Mouse (Mus musculus) embryonic facial prominence, embryonic 14.5 days (tissue): ENCODE results near the gene Isg20l2. TPM values are rescaled to one million over a fixed set of nuclear protein-coding genes. Genes with fewer than 3 reads are reported as not detected.

ENCODE experiments used
- ATAC-seq: fragments of 200-750 bp; cut with Nextera tagmentation; 2 replicates; pipeline ENCODE4 v1.8.0; 2017; ENCODE audit warnings: low read depth, moderate number of reproducible peaks, moderate TSS enrichment
- DNase-seq: peaks from one replicate; pipeline ENCODE4 v3.0.0-alpha.2; 2015; ENCODE audit warnings: low spot score
- H3K27ac ChIP-seq: fragments of 300-500 bp; sonication (generic); replicated peaks from 2 replicates; pipeline ENCODE4 v1.5.1; 2014; ENCODE audit warnings: low read depth, mild to moderate bottlenecking, low read length, moderate library complexity
- H3K27me3 ChIP-seq: fragments of 300-500 bp; sonication (generic); replicated peaks from 2 replicates; pipeline ENCODE4 v1.6.1; 2014; ENCODE audit warnings: low read length; ENCODE audit not compliant: control insufficient read depth, insufficient read depth
- H3K36me3 ChIP-seq: fragments of 300-500 bp; sonication (generic); 2 replicates; pipeline ENCODE4 v1.6.1; 2014; ENCODE audit warnings: low read length, mixed read lengths; ENCODE audit not compliant: control insufficient read depth, insufficient read depth
- H3K4me1 ChIP-seq: fragments of 300-500 bp; sonication (generic); 2 replicates; pipeline ENCODE4 v1.6.1; 2014; ENCODE audit warnings: antibody characterized with exemption, low read length; ENCODE audit not compliant: control insufficient read depth, insufficient read depth
- H3K4me2 ChIP-seq: fragments of 300-500 bp; sonication (generic); 2 replicates; pipeline ENCODE4 v1.6.1; 2014; ENCODE audit warnings: low read depth, mild to moderate bottlenecking, low read length, moderate library complexity, mixed read lengths
- H3K4me3 ChIP-seq: fragments of 300-500 bp; sonication (generic); 2 replicates; pipeline ENCODE4 v1.5.1; 2014; ENCODE audit warnings: low read depth, mild to moderate bottlenecking, low read length
- H3K9ac ChIP-seq: fragments of 300-500 bp; sonication (generic); 2 replicates; pipeline ENCODE4 v1.6.1; 2014; ENCODE audit warnings: low read depth, mild to moderate bottlenecking, low read length, moderate library complexity, mixed read lengths
- H3K9me3 ChIP-seq: fragments of 300-500 bp; sonication (generic); 2 replicates; pipeline ENCODE4 v1.6.1; 2016; ENCODE audit warnings: low read length; ENCODE audit not compliant: control insufficient read depth
- WGBS: fragments of 180-500 bp; shearing (Covaris S2); extraction: QIAGEN DNeasy Blood & Tissue Kit; methylation state at CpG from one replicate; pipeline ENCODE4 v1.1.7; 2014; 5-methylcytosine and 5-hydroxymethylcytosine counted together
- polyA plus RNA-seq: library from polyadenylated mRNA; unstranded; fragments of >200 nt; fragmentation: Nextera tagmentation; extraction: Ambion mirVana; gene quantifications from 2 replicates; pipeline ENCODE4 v1.2.1, GENCODE M21; 2014

Isg20l2 gene
- polyA plus RNA-seq, 1 experiment from 2014 or later, result 22.9 TPM

DNA sequence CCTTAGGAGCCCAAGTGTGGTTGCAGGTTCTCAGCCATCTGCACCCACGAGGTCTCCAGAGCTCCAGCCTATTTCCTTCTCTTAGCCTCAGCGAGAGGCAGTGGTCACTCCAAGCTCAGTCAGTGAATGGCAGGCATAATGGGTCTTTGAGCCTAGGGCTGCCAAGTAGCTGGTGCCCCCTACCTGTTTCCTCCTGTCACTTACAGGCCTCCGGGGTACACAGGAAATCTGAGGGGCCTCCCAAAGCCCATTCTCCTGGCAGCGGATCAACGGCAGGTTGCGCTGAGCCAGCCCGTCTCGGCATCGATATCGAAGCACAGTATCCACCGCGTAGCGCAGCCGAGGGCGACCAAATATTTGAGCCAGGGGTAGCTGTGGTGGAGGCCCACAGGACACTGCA is 58.0 kb downstream of the Isg20l2 start:
- H3K4me1 ChIP-seq, result peaks cover 31% of the 10 kb centered on the region
- peak overlapping the region; percentile 43 for H3K4me3 ChIP-seq
- H3K36me3 ChIP-seq, result no peaks in the 10 kb centered on the region
- H3K4me2 ChIP-seq, result peak overlapping the region; percentile 69
- no peak for DNase-seq
- WGBS, result 5% methylated on average over 15 of the region's 15 CpGs
- H3K27me3 ChIP-seq, result peaks cover 43% of the 10 kb centered on the region
- no peak overlapping the region for H3K27ac ChIP-seq
- no peaks in the 10 kb centered on the region for H3K9me3 ChIP-seq
- ATAC-seq, result no peak
- peak overlapping the region; percentile 57 for H3K9ac ChIP-seq

DNA sequence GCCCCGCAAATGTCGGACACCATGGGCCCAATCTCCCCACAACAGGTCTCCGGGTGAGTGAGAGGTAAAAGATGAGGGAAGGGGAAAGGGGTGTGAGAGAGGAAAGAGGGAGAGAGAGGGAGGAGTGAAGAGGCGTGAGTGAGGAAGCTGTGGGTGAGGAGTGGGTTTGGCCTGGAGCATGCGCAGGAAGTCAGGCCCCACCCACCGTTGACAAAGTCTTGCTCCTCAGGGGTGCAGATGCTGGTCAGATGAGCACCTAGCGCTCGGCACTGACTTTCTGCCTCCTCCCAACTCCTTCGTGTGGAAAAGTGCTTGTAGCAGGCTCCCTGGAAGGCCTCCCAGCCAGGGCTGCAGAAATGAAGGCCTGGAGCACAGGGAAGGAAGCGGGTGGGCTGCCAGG is 59.8 kb downstream of the Isg20l2 start:
- H3K27me3 ChIP-seq, result peaks cover 61% of the 10 kb centered on the region
- 33% methylated on average over 10 of the region's 10 CpGs for WGBS
- no peak for ATAC-seq

More for the DNA sequence above, 59.8 kb downstream of the Isg20l2 start:
- Histone ChIP-seq H3K9ac (no peak overlapping the region), H3K4me2 (no peak overlapping the region), H3K36me3 (no peaks in the 10 kb centered on the region), H3K4me1 (peaks cover 18% of the 10 kb centered on the region; the same call in 1 of the 2 replicates), H3K4me3 (no peak overlapping the region), H3K27ac (no peak overlapping the region), H3K9me3 (no peaks in the 10 kb centered on the region)
- no peak for DNase-seq

Other genes with a start within 250 kb of the Isg20l2 start
- 0.60 and 1.5 TPM in 2 replicates for gene Lrrc71, start 181.7 kb upstream of the Isg20l2 start, polyA plus RNA-seq
- 16.2 and 19.5 TPM in 2 replicates for gene Ntrk1, start 135.2 kb upstream of the Isg20l2 start, polyA plus RNA-seq
- gene Insrr, start 133.4 kb upstream of the Isg20l2 start, polyA plus RNA-seq, result 1.2 and 1.6 TPM in 2 replicates
- gene Pear1, start 106.0 kb upstream of the Isg20l2 start, polyA plus RNA-seq, result 26.7 and 29.6 TPM in 2 replicates
- gene Sh2d2a, start 83.6 kb upstream of the Isg20l2 start, polyA plus RNA-seq, result 0.08 TPM in 1 of 2 replicates, not detected in the other
- 13.0 and 13.5 TPM in 2 replicates for gene Prcc, start 44.7 kb upstream of the Isg20l2 start, polyA plus RNA-seq
- 205 and 217 TPM in 2 replicates for gene Hdgf, start 24.0 kb upstream of the Isg20l2 start, polyA plus RNA-seq
- 64.8 and 66.6 TPM in 2 replicates for gene Mrpl24, start 10.8 kb upstream of the Isg20l2 start, polyA plus RNA-seq
- gene Rrnad1, start 403 bp downstream of the Isg20l2 start, polyA plus RNA-seq, result 12.8 and 13.3 TPM in 2 replicates
- 145 and 175 TPM in 2 replicates for gene Crabp2, start 18.4 kb downstream of the Isg20l2 start, polyA plus RNA-seq
- gene Nes, start 40.8 kb downstream of the Isg20l2 start, polyA plus RNA-seq, result 36.4 and 40.5 TPM in 2 replicates
- 0.63 and 1.1 TPM in 2 replicates for gene Bcan, start 69.9 kb downstream of the Isg20l2 start, polyA plus RNA-seq
- not detected in 2 replicates for gene Hapln2, start 97.3 kb downstream of the Isg20l2 start, polyA plus RNA-seq
- gene Gpatch4, start 112.8 kb downstream of the Isg20l2 start, polyA plus RNA-seq, result 28.0 and 29.8 TPM in 2 replicates
- gene Naxe, start 128.2 kb downstream of the Isg20l2 start, polyA plus RNA-seq, result 179 and 193 TPM in 2 replicates
- 0.17 and 0.31 TPM in 2 replicates for gene Ttc24, start 148.0 kb downstream of the Isg20l2 start, polyA plus RNA-seq
- gene Iqgap3, start 151.7 kb downstream of the Isg20l2 start, polyA plus RNA-seq, result 16.2 and 21.0 TPM in 2 replicates
- 36.8 and 41.7 TPM in 2 replicates for gene Mef2d, start 212.1 kb downstream of the Isg20l2 start, polyA plus RNA-seq